Mouse (Mus musculus) stomach, embryonic 14.5 days (tissue): ENCODE data around the gene Ifrd2. TPM values are rescaled to one million over a fixed set of nuclear protein-coding genes. Genes with fewer than 3 reads are reported as not detected.
A peak's percentile ranks its signal among the peaks of the same experiment; 100 is the strongest.
"Not testable (repeated sequence)": the region's sequence is repeated elsewhere in the genome, so short reads cannot be mapped to it uniquely, and the experiment has no call there.

Experiments
- ATAC-seq: fragments of 200-750 bp; cut with Nextera tagmentation; 2 replicates; pipeline ENCODE4 v1.8.0; 2017; ENCODE audit warnings: low read depth, moderate TSS enrichment; ENCODE audit not compliant: insufficient number of reproducible peaks, insufficient read depth, low FRiP score
- H3K27ac ChIP-seq: fragments of 300-500 bp; sonication (generic); 2 replicates; pipeline ENCODE4 v1.5.1; 2014; ENCODE audit warnings: mild to moderate bottlenecking, low read length, moderate library complexity, mixed read lengths
- H3K27me3 ChIP-seq: fragments of 300-500 bp; sonication (generic); 2 replicates; pipeline ENCODE4 v1.6.1; 2014; ENCODE audit warnings: low read length, control low read depth, mixed read lengths; ENCODE audit not compliant: control insufficient read depth, insufficient read depth
- H3K36me3 ChIP-seq: fragments of 300-500 bp; sonication (generic); 2 replicates; pipeline ENCODE4 v1.6.1; 2014; ENCODE audit warnings: mild to moderate bottlenecking, control low read depth, low read length, moderate library complexity, mixed read lengths; ENCODE audit not compliant: control insufficient read depth, insufficient read depth
- H3K4me1 ChIP-seq: fragments of 300-500 bp; sonication (generic); 2 replicates; pipeline ENCODE4 v1.6.1; 2014; ENCODE audit warnings: low read length, control low read depth, mixed read lengths; ENCODE audit not compliant: control insufficient read depth, insufficient read depth
- H3K4me2 ChIP-seq: fragments of 300-500 bp; sonication (generic); replicated peaks from 2 replicates; pipeline ENCODE4 v1.6.1; 2014; ENCODE audit warnings: low read depth, low read length, control low read depth
- H3K4me3 ChIP-seq: fragments of 300-500 bp; sonication (generic); 2 replicates; pipeline ENCODE4 v1.5.1; 2014; ENCODE audit warnings: low read depth, low read length, control low read depth
- H3K9ac ChIP-seq: fragments of 300-500 bp; sonication (generic); replicated peaks from 2 replicates; pipeline ENCODE4 v1.6.1; 2014; ENCODE audit warnings: low read depth, mild to moderate bottlenecking, control low read depth, low read length, moderate library complexity, mixed read lengths
- H3K9me3 ChIP-seq: fragments of 300-500 bp; sonication (generic); 2 replicates; pipeline ENCODE4 v1.6.1; 2016; ENCODE audit warnings: low read depth, low read length, control low read depth; ENCODE audit not compliant: control insufficient read depth
- WGBS: fragments of 180-500 bp; shearing (Covaris S2); extraction: QIAGEN DNeasy Blood & Tissue Kit; methylation state at CpG from one replicate; pipeline ENCODE4 v1.1.7; 2014; 5-methylcytosine and 5-hydroxymethylcytosine counted together
- polyA plus RNA-seq: library from polyadenylated mRNA; unstranded; fragments of >200 nt; fragmentation: Nextera tagmentation; extraction: Ambion mirVana; gene quantifications from 2 replicates; pipeline ENCODE4 v1.2.1, GENCODE M21; 2014

Gene Ifrd2
- polyA plus RNA-seq, 1 experiment from 2014 or later = 61.1 TPM

DNA sequence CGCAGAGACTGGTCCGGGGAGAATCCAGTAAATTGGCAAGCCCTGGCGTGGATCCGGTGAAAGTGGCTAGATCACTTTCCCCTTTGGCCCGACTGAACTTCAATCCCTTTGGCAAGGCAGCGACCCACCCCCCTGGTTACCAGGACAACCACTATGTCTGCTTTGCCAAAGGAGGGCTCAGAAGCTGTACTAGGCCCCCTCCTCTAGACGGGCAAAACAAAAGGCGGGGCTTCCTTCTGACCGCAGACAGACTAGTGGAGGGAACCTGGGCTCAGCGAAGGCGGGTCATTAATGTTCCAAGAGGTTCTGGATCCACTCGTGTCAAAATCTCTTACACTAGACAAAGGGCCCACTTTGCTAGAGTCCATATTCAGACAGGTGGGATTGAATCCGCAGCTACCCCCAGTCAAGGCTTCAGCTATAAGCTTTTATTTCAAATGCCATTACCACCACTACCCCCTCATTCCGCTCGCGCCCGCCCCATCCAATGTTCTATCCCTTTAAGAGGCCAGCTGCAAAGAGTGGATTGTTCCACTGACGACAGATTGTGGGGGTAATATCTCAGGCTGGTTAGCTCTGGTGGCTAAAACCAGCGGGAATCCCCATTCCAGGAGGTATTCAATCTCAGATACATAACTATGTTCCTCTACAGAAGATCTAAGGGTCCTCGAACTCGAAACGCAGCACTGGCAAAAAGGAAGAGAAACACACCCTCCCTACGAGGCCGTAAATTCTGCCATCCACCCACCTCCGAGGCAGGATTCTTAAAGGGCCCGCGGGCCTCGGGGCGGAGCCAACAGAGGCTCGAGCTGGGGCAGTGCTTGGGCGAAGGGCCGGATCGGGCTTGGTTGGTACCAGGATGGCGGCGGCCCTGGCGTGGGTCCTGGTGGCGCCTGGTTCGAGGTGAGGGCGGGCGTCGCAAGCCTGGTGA is 18.8 kb upstream of the Ifrd2 start:
- Histone ChIP-seq H3K4me3 (peak overlapping the region; percentile 71), H3K36me3 (peaks cover 26% of the 10 kb centered on the region), H3K27ac (peak overlapping the region; percentile 93), H3K9me3 (no peaks in the 10 kb centered on the region), H3K27me3 (no peaks in the 10 kb centered on the region), H3K4me2 (peak overlapping the region; percentile 83), H3K9ac (peak overlapping the region; percentile 73), H3K4me1 (peaks cover 25% of the 10 kb centered on the region)
- under 1% methylated on average over 41 of the region's 41 CpGs for WGBS
- peak; percentile 86 for ATAC-seq

DNA sequence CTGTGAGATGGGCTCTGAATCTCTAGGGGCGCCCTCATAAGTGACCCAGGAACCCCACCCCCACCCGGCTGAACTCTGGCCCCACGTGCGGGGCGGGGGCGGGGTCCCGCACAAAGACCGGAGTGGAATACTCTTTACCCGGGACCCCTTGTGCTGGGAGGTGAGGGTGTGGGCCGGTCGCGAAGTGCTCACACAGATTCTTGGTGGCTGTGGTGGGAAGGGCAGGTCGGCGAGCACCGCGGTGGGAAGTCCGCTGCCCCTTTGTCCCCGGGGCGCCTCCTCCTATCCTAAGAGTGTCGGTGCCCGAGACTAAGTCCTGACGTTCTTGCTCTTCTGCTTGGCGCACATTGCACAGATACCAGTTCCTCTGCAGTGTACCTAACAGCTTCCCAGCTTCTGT is 18.2 kb upstream of the Ifrd2 start:
- Histone ChIP-seq H3K4me1 (peaks cover 20% of the 10 kb centered on the region), H3K27ac (peak overlapping the region; percentile 93), H3K4me3 (peak overlapping the region; percentile 71), H3K36me3 (peaks cover 29% of the 10 kb centered on the region), H3K4me2 (peak overlapping the region; percentile 83), H3K9me3 (no peaks in the 10 kb centered on the region), H3K9ac (peak overlapping the region; percentile 73), H3K27me3 (no peaks in the 10 kb centered on the region)
- WGBS = under 1% methylated on average over 23 of the region's 23 CpGs
- ATAC-seq = peak; percentile 7; the same call in 1 of the 2 replicates

DNA sequence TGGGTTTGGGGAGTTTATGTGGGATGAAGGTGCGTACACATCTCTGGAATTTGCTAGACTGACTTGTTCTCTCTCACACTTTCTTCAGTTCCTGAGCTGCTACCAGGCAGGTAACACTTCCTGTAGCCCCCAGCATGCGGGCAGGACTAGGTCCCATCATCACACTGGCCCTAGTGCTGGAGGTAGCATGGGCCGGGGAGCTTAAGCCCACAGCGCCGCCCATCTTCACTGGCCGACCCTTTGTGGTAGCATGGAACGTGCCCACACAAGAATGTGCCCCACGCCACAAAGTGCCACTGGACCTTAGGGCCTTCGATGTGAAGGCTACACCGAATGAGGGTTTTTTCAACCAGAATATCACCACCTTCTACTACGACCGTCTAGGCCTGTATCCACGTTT is 17.4 kb upstream of the Ifrd2 start:
- peaks cover 29% of the 10 kb centered on the region for H3K36me3 ChIP-seq
- 32% methylated on average over 13 of the region's 13 CpGs for WGBS
- no peak for ATAC-seq
- no peaks in the 10 kb centered on the region for H3K9me3 ChIP-seq
- no peaks in the 10 kb centered on the region for H3K27me3 ChIP-seq
- H3K4me3 ChIP-seq = peak overlapping the region; percentile 71
- peak overlapping the region; percentile 83 for H3K4me2 ChIP-seq
- peaks cover 20% of the 10 kb centered on the region for H3K4me1 ChIP-seq
- no peak overlapping the region; the same call in 1 of the 2 replicates for H3K27ac ChIP-seq
- H3K9ac ChIP-seq = peak overlapping the region; percentile 73

DNA sequence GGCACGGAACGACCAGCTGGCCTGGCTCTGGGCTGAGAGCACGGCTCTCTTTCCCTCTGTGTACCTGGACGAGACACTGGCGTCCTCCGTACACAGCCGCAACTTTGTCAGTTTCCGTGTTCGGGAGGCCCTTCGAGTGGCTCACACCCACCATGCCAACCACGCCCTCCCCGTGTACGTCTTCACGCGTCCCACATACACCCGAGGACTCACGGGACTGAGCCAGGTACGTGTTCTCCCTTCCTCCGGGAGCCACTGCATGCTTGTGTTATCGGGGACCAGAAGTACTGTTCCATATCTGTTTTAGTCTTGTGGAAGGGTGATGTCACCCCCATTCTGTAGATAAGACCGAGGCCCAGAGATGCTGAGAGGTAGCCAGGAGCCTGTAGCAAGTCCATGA is 16.6 kb upstream of the Ifrd2 start:
- 0 out of 2 replicates have a peak overlapping the region, but pooled peaks have one; percentile 73 for H3K9ac ChIP-seq
- peaks cover 20% of the 10 kb centered on the region for H3K4me1 ChIP-seq
- H3K27ac ChIP-seq = no peak overlapping the region
- H3K9me3 ChIP-seq = no peaks in the 10 kb centered on the region
- WGBS = 80% methylated on average over 21 of the region's 21 CpGs
- H3K4me3 ChIP-seq = peak overlapping the region; percentile 71; the same call in 1 of the 2 replicates
- H3K36me3 ChIP-seq = peaks cover 29% of the 10 kb centered on the region
- no peaks in the 10 kb centered on the region for H3K27me3 ChIP-seq
- no peak for ATAC-seq
- H3K4me2 ChIP-seq = peak overlapping the region; percentile 83

DNA sequence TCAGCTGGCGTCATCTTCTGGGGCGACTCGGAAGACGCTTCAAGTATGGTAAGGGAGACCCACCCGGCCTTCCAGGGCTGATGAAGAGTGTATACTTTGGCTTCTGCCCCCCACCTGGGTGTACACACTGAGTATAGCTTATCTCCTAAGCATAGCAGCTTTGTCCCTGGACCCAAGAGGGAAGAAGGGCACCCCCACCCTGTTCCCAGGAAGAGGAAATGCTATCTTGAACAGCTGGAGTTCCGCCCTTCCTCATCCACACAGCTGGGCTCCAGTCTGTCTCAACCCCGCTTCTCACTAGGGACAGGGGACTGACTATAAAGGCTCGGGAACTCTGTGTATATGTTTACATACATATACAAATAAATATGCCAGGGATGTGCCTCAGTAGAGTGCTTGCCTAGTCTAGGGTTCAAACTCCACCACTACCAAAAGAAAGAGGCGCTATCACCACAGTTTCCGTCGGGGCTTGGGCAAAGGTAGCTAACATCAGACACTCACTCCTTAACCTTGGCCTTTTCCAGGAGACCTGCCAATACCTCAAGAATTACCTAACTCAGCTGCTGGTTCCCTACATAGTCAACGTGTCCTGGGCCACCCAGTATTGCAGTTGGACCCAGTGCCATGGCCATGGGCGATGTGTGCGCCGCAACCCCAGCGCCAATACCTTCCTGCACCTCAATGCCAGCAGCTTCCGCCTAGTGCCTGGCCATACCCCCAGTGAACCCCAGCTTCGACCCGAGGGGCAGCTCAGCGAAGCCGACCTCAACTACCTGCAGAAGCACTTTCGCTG is 15.7 kb upstream of the Ifrd2 start:
- Histone ChIP-seq H3K4me3 (0 out of 2 replicates have a peak overlapping the region, but pooled peaks have one; percentile 6), H3K27ac (no peak overlapping the region), H3K4me1 (peaks cover 25% of the 10 kb centered on the region), H3K27me3 (no peaks in the 10 kb centered on the region), H3K4me2 (peak overlapping the region; percentile 83), H3K9me3 (no peaks in the 10 kb centered on the region), H3K9ac (no peak overlapping the region), H3K36me3 (peaks cover 29% of the 10 kb centered on the region)
- 90% methylated on average over 22 of the region's 22 CpGs for WGBS
- no peak for ATAC-seq

DNA sequence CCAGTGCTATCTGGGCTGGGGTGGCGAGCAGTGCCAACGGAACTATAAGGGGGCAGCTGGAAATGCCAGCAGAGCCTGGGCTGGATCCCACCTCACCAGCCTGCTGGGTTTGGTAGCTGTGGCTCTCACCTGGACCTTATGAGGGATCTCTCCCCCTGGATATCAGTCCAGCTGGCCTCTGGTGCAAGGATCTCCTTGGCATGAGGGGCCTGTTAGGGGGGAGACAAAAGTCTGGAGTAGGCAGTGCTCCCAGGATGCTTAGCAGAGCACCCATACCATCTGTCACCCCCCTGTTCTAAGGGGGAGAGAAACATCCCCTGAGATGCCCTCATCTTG is 15.1 kb upstream of the Ifrd2 start:
- WGBS = 100% methylated on average over 2 of the region's 2 CpGs
- no peaks in the 10 kb centered on the region for H3K27me3 ChIP-seq
- no peak overlapping the region for H3K4me3 ChIP-seq
- peaks cover 29% of the 10 kb centered on the region for H3K36me3 ChIP-seq
- ATAC-seq = no peak
- H3K27ac ChIP-seq = no peak overlapping the region
- no peak overlapping the region for H3K9ac ChIP-seq
- peaks cover 29% of the 10 kb centered on the region for H3K4me1 ChIP-seq
- H3K9me3 ChIP-seq = no peaks in the 10 kb centered on the region
- H3K4me2 ChIP-seq = no peak overlapping the region

DNA sequence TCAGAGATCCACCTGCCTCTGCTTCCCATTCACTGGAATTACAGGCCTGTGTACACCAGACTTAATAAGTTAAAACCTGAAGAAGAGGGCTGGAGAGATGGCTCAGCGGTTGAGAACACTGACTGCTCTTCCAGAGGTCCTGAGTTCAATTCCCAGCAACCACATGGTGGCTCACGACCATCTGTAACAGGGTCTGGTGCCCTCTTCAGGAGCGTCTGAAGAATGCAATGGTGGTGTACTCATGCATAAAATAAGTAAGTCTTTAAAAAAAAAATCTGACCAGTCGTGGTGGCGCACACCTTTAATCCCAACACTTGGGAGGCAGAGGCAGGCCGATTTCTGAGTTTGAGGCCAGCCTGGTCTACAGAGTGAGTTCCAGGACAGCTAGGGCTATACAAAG is 13.7 kb upstream of the Ifrd2 start:
- H3K27me3 ChIP-seq, H3K27ac ChIP-seq, H3K9me3 ChIP-seq, H3K4me3 ChIP-seq, H3K4me2 ChIP-seq, ATAC-seq, H3K9ac ChIP-seq: not testable (repeated sequence)
- H3K4me1 ChIP-seq = peaks cover 28% of the 10 kb centered on the region
- peaks cover 29% of the 10 kb centered on the region for H3K36me3 ChIP-seq
- WGBS = 87% methylated on average over 6 of the region's 6 CpGs

DNA sequence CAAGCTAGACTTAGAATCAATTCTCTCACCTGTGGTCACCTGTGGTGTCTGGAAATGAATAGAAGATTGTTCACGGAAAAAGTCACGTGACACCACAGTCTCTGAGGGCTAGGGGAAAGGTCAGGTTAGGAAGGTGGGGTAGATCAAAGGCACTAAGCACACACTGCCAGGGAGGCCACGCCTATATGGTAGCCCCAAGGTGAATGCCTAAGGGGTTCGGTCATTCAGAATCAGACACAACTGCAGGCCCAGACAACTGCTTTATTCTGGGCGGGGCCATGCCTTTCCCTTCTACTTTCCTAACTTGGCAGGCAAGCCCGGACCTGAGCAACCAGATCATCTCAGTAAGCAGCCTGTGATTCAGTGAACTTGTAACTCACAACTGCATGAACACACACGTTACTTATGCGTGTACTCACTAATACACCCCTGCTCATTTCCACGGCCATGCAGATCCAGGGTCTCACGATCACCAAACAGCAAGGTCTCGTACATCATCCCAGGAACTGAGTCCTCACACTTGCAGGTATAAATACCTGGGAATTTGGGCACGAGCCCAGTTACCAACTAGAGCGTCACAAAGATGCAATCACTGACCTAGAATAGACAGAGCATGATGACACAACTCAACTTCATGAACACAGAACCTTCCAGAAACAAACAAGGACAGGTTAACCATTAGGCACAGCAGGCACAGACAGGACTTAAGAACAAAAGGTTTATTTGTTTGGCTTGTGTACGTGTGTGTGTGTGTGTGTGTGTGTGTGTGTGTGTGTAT is 11.7 kb upstream of the Ifrd2 start:
- no peaks in the 10 kb centered on the region for H3K27me3 ChIP-seq
- peaks cover 23% of the 10 kb centered on the region for H3K4me1 ChIP-seq
- H3K36me3 ChIP-seq = peaks cover 23% of the 10 kb centered on the region
- no peaks in the 10 kb centered on the region for H3K9me3 ChIP-seq
- WGBS = 68% methylated on average over 14 of the region's 14 CpGs
- H3K4me2 ChIP-seq = no peak overlapping the region
- peak; percentile 70 for ATAC-seq
- H3K4me3 ChIP-seq = no peak overlapping the region
- H3K9ac ChIP-seq = no peak overlapping the region
- peak overlapping the region; percentile 80 for H3K27ac ChIP-seq
